Mouse (Mus musculus) midbrain, embryonic 12.5 days (tissue): Measurements from ENCODE around the gene Alb. TPM values are rescaled to one million over a fixed set of nuclear protein-coding genes. Genes with fewer than 3 reads are reported as not detected.

Source experiments
- ATAC-seq: fragments of 200-750 bp; cut with Nextera tagmentation; 2 replicates; pipeline ENCODE4 v1.8.0; 2017; ENCODE audit warnings: low read depth, moderate TSS enrichment, moderate library complexity; ENCODE audit not compliant: low FRiP score
- H3K27ac ChIP-seq: fragments of 300-500 bp; sonication (generic); replicated peaks from 2 replicates; pipeline ENCODE4 v1.5.1; 2016; ENCODE audit warnings: mild to moderate bottlenecking
- H3K27me3 ChIP-seq: fragments of 300-500 bp; sonication (generic); 2 replicates; pipeline ENCODE4 v1.6.1; 2016; ENCODE audit warnings: mild to moderate bottlenecking
- H3K36me3 ChIP-seq: fragments of 300-500 bp; sonication (generic); 2 replicates; pipeline ENCODE4 v1.6.1; 2016
- H3K4me1 ChIP-seq: fragments of 300-500 bp; sonication (generic); 2 replicates; pipeline ENCODE4 v1.6.1; 2016
- H3K4me2 ChIP-seq: fragments of 300-500 bp; sonication (generic); replicated peaks from 2 replicates; pipeline ENCODE4 v1.6.1; 2016; ENCODE audit warnings: mild to moderate bottlenecking, moderate library complexity
- H3K4me3 ChIP-seq: fragments of 300-500 bp; sonication (generic); 2 replicates; pipeline ENCODE4 v1.5.1; 2016; ENCODE audit warnings: mild to moderate bottlenecking
- H3K9ac ChIP-seq: fragments of 300-500 bp; sonication (generic); replicated peaks from 2 replicates; pipeline ENCODE4 v1.6.1; 2016; ENCODE audit warnings: mild to moderate bottlenecking, moderate library complexity
- H3K9me3 ChIP-seq: fragments of 300-500 bp; sonication (generic); 2 replicates; pipeline ENCODE4 v1.6.1; 2016; ENCODE audit warnings: mild to moderate bottlenecking
- WGBS: fragments of 180-500 bp; shearing (Covaris S2); methylation state at CpG from one replicate; pipeline ENCODE4 v1.1.7; 2016; 5-methylcytosine and 5-hydroxymethylcytosine counted together
- polyA plus RNA-seq: library from polyadenylated mRNA; unstranded; fragments of >200 nt; fragmentation: Nextera tagmentation; extraction: Ambion mirVana; gene quantifications from 2 replicates; pipeline ENCODE4 v1.2.1, GENCODE M21; 2016

Alb gene
- polyA plus RNA-seq, 1 experiment from 2014 or later, result not detected

DNA sequence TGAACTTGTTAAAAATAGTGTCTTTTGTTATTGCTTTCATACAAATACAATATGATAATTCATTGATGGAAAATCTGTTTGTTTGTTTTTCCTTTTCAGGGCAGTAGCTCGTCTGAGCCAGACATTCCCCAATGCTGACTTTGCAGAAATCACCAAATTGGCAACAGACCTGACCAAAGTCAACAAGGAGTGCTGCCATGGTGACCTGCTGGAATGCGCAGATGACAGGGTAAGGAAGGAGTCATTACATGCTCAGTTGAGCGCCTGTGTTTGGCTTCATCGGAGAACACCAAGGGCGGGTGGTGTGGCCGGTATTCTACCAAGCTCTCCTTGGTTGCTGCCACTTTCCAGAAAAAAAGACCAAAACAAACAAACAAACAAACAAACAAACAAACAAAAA lies 6.5 kb downstream of the Alb start:
- no peaks in the 10 kb centered on the region for H3K27me3 ChIP-seq
- H3K9me3 ChIP-seq, result no peaks in the 10 kb centered on the region
- H3K9ac ChIP-seq, result no peak overlapping the region
- H3K4me1 ChIP-seq, result no peaks in the 10 kb centered on the region
- H3K27ac ChIP-seq, result no peak overlapping the region
- H3K4me2 ChIP-seq, result no peak overlapping the region
- H3K4me3 ChIP-seq, result no peak overlapping the region
- no peaks in the 10 kb centered on the region for H3K36me3 ChIP-seq
- WGBS, result 18% methylated on average over 6 of the region's 6 CpGs
- no peak for ATAC-seq

DNA sequence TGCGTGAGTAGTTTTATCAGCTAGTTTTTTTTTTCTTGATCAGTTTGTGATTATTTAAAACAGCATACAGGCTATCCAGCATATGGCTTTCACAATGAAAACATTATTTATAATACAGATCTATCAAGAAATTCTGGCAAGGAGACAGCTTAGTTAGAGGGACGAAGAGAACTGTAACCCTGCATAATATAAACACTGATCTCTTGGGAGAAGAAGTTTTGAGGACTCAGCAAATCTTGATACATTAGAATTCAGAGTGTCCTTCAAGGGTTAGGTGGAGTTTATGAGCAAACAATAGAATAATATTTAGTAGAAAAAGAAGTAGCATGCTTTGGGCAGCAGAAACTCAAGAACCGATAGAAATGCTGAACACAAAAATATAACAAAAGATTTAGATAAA lies 10.1 kb downstream of the Alb start:
- Histone ChIP-seq H3K36me3 (no peaks in the 10 kb centered on the region), H3K27ac (no peak overlapping the region), H3K4me1 (no peaks in the 10 kb centered on the region), H3K4me3 (no peak overlapping the region), H3K9me3 (no peaks in the 10 kb centered on the region), H3K27me3 (no peaks in the 10 kb centered on the region), H3K4me2 (no peak overlapping the region), H3K9ac (no peak overlapping the region)
- WGBS, result 93% methylated on average over 3 of the region's 3 CpGs
- ATAC-seq, result no peak

- no peak for ATAC-seq
- no peaks in the 10 kb centered on the region for H3K27me3 ChIP-seq
- H3K9ac ChIP-seq, result no peak overlapping the region
- H3K4me3 ChIP-seq, result no peak overlapping the region
- no peaks in the 10 kb centered on the region for H3K9me3 ChIP-seq
- no peak overlapping the region for H3K4me2 ChIP-seq
- no peaks in the 10 kb centered on the region for H3K4me1 ChIP-seq
- 95% methylated on average over 4 of the region's 4 CpGs for WGBS
- no peaks in the 10 kb centered on the region for H3K36me3 ChIP-seq
- no peak overlapping the region for H3K27ac ChIP-seq
Measured at GRCm38 (mm10) chr5:90473902-90474301, 13.2 kb downstream of the Alb start.

DNA sequence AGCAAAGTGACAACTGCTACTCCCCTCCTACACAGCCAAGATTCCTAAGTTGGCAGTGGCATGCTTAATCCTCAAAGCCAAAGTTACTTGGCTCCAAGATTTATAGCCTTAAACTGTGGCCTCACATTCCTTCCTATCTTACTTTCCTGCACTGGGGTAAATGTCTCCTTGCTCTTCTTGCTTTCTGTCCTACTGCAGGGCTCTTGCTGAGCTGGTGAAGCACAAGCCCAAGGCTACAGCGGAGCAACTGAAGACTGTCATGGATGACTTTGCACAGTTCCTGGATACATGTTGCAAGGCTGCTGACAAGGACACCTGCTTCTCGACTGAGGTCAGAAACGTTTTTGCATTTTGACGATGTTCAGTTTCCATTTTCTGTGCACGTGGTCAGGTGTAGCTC lies 13.7 kb downstream of the Alb start:
- Histone ChIP-seq H3K4me1 (no peaks in the 10 kb centered on the region), H3K27ac (no peak overlapping the region), H3K4me2 (no peak overlapping the region), H3K27me3 (no peaks in the 10 kb centered on the region), H3K9ac (no peak overlapping the region), H3K4me3 (no peak overlapping the region), H3K36me3 (no peaks in the 10 kb centered on the region), H3K9me3 (no peaks in the 10 kb centered on the region)
- ATAC-seq, result no peak
- 93% methylated on average over 5 of the region's 5 CpGs for WGBS

DNA sequence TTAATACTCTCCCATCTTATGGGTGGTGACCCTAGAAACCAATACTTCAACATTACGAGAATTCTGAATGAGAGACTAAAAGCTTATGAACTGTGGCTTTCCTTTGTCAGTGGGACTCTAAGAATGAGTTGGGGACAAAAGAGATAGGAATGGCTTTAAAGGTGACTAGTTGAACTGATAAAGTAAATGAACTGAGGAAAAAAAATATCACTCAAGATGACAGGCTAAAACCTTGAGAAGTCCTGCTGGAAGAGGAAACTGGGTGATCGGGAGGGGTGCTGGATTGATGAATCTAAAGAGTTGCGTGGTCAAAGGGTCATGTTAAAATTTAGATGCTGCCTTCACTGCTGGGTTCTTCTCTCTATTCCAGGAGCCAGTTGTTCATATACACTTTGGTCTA lies 16.0 kb downstream of the Alb start:
- no peak for ATAC-seq
- Histone ChIP-seq H3K4me1 (no peaks in the 10 kb centered on the region), H3K9ac (no peak overlapping the region), H3K4me2 (no peak overlapping the region), H3K27me3 (no peaks in the 10 kb centered on the region), H3K9me3 (no peaks in the 10 kb centered on the region), H3K27ac (no peak overlapping the region), H3K36me3 (no peaks in the 10 kb centered on the region), H3K4me3 (no peak overlapping the region)
- 90% methylated on average over 3 of the region's 3 CpGs for WGBS

GRCm38 (mm10) chr5:90477308-90478140 lies 16.8 kb downstream of the Alb start:
- Histone ChIP-seq H3K27ac (no peak overlapping the region), H3K4me1 (no peaks in the 10 kb centered on the region), H3K4me2 (no peak overlapping the region), H3K4me3 (no peak overlapping the region), H3K9me3 (no peaks in the 10 kb centered on the region), H3K36me3 (no peaks in the 10 kb centered on the region), H3K27me3 (no peaks in the 10 kb centered on the region), H3K9ac (no peak overlapping the region)
- no peak for ATAC-seq
- WGBS, result 88% methylated on average over 7 of the region's 7 CpGs

DNA sequence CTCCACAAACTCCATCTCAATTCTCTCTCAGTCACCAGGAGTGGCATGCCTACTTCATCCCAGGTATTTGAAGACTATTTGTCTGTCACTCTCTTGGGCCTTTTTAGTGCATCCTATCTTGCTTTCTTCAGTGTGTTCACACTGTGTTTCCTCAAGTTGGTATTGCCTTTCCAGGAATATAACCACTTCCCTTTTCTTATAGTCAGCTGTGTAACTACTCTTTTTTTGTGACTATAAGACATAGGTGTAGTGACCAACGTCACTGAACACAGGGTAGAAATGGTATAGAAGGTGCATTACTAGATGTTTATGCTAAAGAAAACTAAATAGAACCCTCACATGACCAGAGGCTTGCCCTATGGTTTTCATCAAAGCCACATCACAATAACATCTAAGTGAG lies 18.2 kb downstream of the Alb start:
- Histone ChIP-seq H3K4me1 (no peaks in the 10 kb centered on the region), H3K27ac (no peak overlapping the region), H3K36me3 (no peaks in the 10 kb centered on the region), H3K9me3 (no peaks in the 10 kb centered on the region), H3K4me2 (no peak overlapping the region), H3K4me3 (no peak overlapping the region), H3K9ac (no peak overlapping the region), H3K27me3 (no peaks in the 10 kb centered on the region)
- no peak for ATAC-seq
- WGBS, result 87% methylated on average over 1 of the region's 1 CpGs

- Histone ChIP-seq H3K36me3 (no peaks in the 10 kb centered on the region), H3K27ac (no peak overlapping the region), H3K9me3 (no peaks in the 10 kb centered on the region), H3K9ac (no peak overlapping the region), H3K4me1 (no peaks in the 10 kb centered on the region), H3K27me3 (no peaks in the 10 kb centered on the region), H3K4me2 (no peak overlapping the region), H3K4me3 (no peak overlapping the region)
- WGBS, result 93% methylated on average over 7 of the region's 7 CpGs
- no peak for ATAC-seq
Measured at GRCm38 (mm10) chr5:90485597-90485996, 24.9 kb downstream of the Alb start.

GRCm38 (mm10) chr5:90488323-90488722 lies 27.6 kb downstream of the Alb start:
- Histone ChIP-seq H3K27ac (no peak overlapping the region), H3K9me3 (no peaks in the 10 kb centered on the region), H3K27me3 (no peaks in the 10 kb centered on the region), H3K36me3 (no peaks in the 10 kb centered on the region), H3K4me2 (no peak overlapping the region), H3K4me1 (no peaks in the 10 kb centered on the region), H3K4me3 (no peak overlapping the region), H3K9ac (no peak overlapping the region)
- no peak for ATAC-seq
- WGBS, result 81% methylated on average over 7 of the region's 7 CpGs

DNA sequence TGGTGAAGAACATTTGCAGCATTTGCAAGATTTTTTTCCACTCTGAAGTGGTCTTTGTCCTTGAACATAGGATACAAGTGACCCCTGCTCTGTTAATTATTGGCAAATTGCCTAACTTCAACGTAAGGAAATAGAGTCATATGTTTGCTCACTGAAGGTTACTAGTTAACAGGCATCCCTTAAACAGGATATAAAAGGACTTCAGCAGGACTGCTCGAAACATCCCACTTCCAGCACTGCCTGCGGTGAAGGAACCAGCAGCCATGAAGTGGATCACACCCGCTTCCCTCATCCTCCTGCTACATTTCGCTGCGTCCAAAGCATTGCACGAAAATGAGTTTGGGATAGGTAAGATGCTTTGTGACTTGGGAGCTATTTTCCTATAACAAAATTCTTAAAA lies 29.8 kb downstream of the Alb start, which contains the start of gene Afp:
Gene Afp (plus strand): TSS at position 220 of the 400 bp plus-strand sequence.
- no peak for ATAC-seq
- 88% methylated on average over 7 of the region's 7 CpGs for WGBS
- Histone ChIP-seq H3K36me3 (no peaks in the 10 kb centered on the region), H3K4me1 (no peaks in the 10 kb centered on the region), H3K27me3 (no peaks in the 10 kb centered on the region), H3K4me2 (no peak within 1 kb of the TSS), H3K9me3 (no peaks in the 10 kb centered on the region), H3K9ac (no peak within 1 kb of the TSS), H3K4me3 (no peak within 1 kb of the TSS), H3K27ac (no peak within 1 kb of the TSS)

GRCm38 (mm10) chr5:90492440-90492839 lies 31.7 kb downstream of the Alb start:
- no peak overlapping the region for H3K9ac ChIP-seq
- no peak overlapping the region for H3K4me2 ChIP-seq
- WGBS, result 81% methylated on average over 9 of the region's 9 CpGs
- H3K27ac ChIP-seq, result no peak overlapping the region
- ATAC-seq, result no peak
- H3K4me3 ChIP-seq, result no peak overlapping the region
- no peaks in the 10 kb centered on the region for H3K36me3 ChIP-seq
- no peaks in the 10 kb centered on the region for H3K27me3 ChIP-seq
- H3K4me1 ChIP-seq, result no peaks in the 10 kb centered on the region
- no peaks in the 10 kb centered on the region for H3K9me3 ChIP-seq

DNA sequence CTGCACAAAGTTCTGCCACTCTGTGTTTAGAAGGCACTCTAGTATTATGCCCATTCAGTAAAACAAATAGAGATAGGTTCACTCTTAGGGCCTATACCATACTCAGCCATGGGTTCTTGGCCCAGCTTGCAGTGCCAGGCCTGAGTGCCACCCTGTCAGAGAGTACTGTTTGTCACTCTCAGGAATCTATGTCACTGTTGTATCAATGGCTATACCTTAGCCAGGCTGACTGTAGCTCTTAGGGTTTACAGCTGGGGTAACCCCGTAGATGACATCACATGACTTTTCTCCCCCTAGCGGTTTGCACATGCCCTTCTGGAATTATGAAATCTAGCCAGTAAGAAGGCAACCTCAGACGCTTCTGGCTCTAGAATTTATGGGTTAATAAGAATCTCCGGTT lies 33.6 kb downstream of the Alb start:
- H3K9me3 ChIP-seq, result no peaks in the 10 kb centered on the region
- H3K4me2 ChIP-seq, result no peak overlapping the region
- no peak overlapping the region for H3K4me3 ChIP-seq
- H3K27me3 ChIP-seq, result no peaks in the 10 kb centered on the region
- H3K4me1 ChIP-seq, result no peaks in the 10 kb centered on the region
- ATAC-seq, result no peak
- WGBS, result 92% methylated on average over 4 of the region's 4 CpGs
- H3K36me3 ChIP-seq, result no peaks in the 10 kb centered on the region
- H3K9ac ChIP-seq, result no peak overlapping the region
- H3K27ac ChIP-seq, result no peak overlapping the region

GRCm38 (mm10) chr5:90499509-90499908 lies 38.8 kb downstream of the Alb start:
- Histone ChIP-seq H3K4me2 (no peak overlapping the region), H3K27ac (no peak overlapping the region), H3K9ac (no peak overlapping the region), H3K4me1 (no peaks in the 10 kb centered on the region), H3K9me3 (no peaks in the 10 kb centered on the region), H3K36me3 (no peaks in the 10 kb centered on the region), H3K4me3 (no peak overlapping the region), H3K27me3 (no peaks in the 10 kb centered on the region)
- WGBS, result 74% methylated on average over 7 of the region's 7 CpGs
- no peak for ATAC-seq
